Mouse (Mus musculus) liver, embryonic 14.5 days (tissue): ENCODE data around the gene Dpp7. TPM values are rescaled to one million over a fixed set of nuclear protein-coding genes. Genes with fewer than 3 reads are reported as not detected.

Experiments
- ATAC-seq: fragments of 200-750 bp; cut with Nextera tagmentation; 2 replicates; pipeline ENCODE4 v1.8.0; 2017; ENCODE audit warnings: moderate number of reproducible peaks, mild to moderate bottlenecking, moderate library complexity; ENCODE audit not compliant: insufficient read depth
- DNase-seq, 3 experiments: peaks; one replicate each; pipeline ENCODE4 v3.0.0-alpha.2; 2012 to 2013; ENCODE audit warnings: low read depth in 3 of 3, low spot score in 3 of 3
- H3K27ac ChIP-seq: fragments of 300-500 bp; sonication (generic); 2 replicates; pipeline ENCODE4 v1.5.1; 2014; ENCODE audit warnings: moderate library complexity, mild to moderate bottlenecking, control low read depth, inconsistent platforms
- H3K27me3 ChIP-seq: fragments of 300-500 bp; sonication (generic); 2 replicates; pipeline ENCODE4 v1.6.1; 2014; ENCODE audit warnings: mild to moderate bottlenecking, low read length, moderate library complexity; ENCODE audit not compliant: control insufficient read depth, insufficient read depth
- H3K36me3 ChIP-seq: fragments of 300-500 bp; sonication (generic); replicated peaks from 2 replicates; pipeline ENCODE4 v1.6.1; 2014; ENCODE audit warnings: low read depth; ENCODE audit not compliant: control insufficient read depth, insufficient read depth
- H3K4me1 ChIP-seq, 2 experiments: fragments of 200-500 bp in 1 of 2; fragments of 300-500 bp in 1 of 2; sonication (generic) in 1 of 2; replicated peaks; 2 replicates each; pipeline ENCODE4 v1.6.1; 2012 to 2014; ENCODE audit warnings: antibody characterized with exemption in 1 of 2, inconsistent platforms in 1 of 2, low read length in 1 of 2; ENCODE audit not compliant: control insufficient read depth in 2 of 2, insufficient read depth in 2 of 2
- H3K4me2 ChIP-seq: fragments of 300-500 bp; sonication (generic); 2 replicates; pipeline ENCODE4 v1.6.1; 2014; ENCODE audit warnings: low read depth, mild to moderate bottlenecking, control low read depth, moderate library complexity
- H3K4me3 ChIP-seq, 2 experiments: fragments of 200-500 bp in 1 of 2; fragments of 300-500 bp in 1 of 2; sonication (generic) in 1 of 2; 2 replicates each; pipeline ENCODE4 v1.5.1; 2012 to 2014; ENCODE audit warnings: low read depth in 2 of 2, low read length in 2 of 2, mild to moderate bottlenecking in 2 of 2, control low read depth in 1 of 2, inconsistent platforms in 1 of 2, moderate library complexity in 1 of 2; ENCODE audit not compliant: insufficient read depth in 1 of 2
- H3K9ac ChIP-seq: fragments of 300-500 bp; sonication (generic); replicated peaks from 2 replicates; pipeline ENCODE4 v1.6.1; 2014; ENCODE audit warnings: mild to moderate bottlenecking, control low read depth, moderate library complexity
- H3K9me3 ChIP-seq: fragments of 300-500 bp; sonication (generic); 2 replicates; pipeline ENCODE4 v1.6.1; 2016; ENCODE audit warnings: low read length, mixed read lengths; ENCODE audit not compliant: control insufficient read depth
- CTCF ChIP-seq: IDR thresholded peaks from 2 replicates; pipeline ENCODE4 v1.5.1; 2016; ENCODE audit warnings: antibody characterized with exemption, low read depth, control low read depth
- EP300 ChIP-seq: IDR thresholded peaks from 2 replicates; pipeline ENCODE4 v1.6.1; 2016; ENCODE audit warnings: antibody characterized with exemption, low read depth
- WGBS: fragments of 180-500 bp; shearing (Covaris S2); extraction: QIAGEN DNeasy Blood & Tissue Kit; methylation state at CpG from one replicate; pipeline ENCODE4 v1.1.7; 2014; ENCODE audit not compliant: insufficient replicate concordance; 5-methylcytosine and 5-hydroxymethylcytosine counted together
- polyA plus RNA-seq, 2 experiments: library from polyadenylated mRNA; depleted of rRNA in 1 of 2; stranded (reverse) in 1 of 2; unstranded in 1 of 2; fragments of >200 nt; fragmentation: Nextera tagmentation in 1 of 2; extraction: Ambion mirVana in 1 of 2; gene quantifications; 2 replicates each; pipeline versions ENCODE4 v1.2.1 to v1.2.3; 2012 to 2014

The Dpp7 gene
- polyA plus RNA-seq, 2 experiments, result 9.4 to 10.6 TPM

GRCm38 (mm10) chr2:25400764-25401163 is 44.6 kb upstream of the Dpp7 start:
- Histone ChIP-seq H3K4me3 (no peak overlapping the region), H3K4me2 (no peak overlapping the region), H3K4me1 (no peaks in the 10 kb centered on the region; a peak in 1 of 4 replicates), H3K36me3 (no peaks in the 10 kb centered on the region), H3K9me3 (no peaks in the 10 kb centered on the region), H3K27me3 (peaks cover 76% of the 10 kb centered on the region), H3K27ac (no peak overlapping the region), H3K9ac (no peak overlapping the region)
- ATAC-seq (no peak), DNase-seq (peak in 1 of 3 experiments; percentile 28)
- TF ChIP-seq CTCF (peak; percentile 76), EP300 (no peak)
- 4% methylated on average over 17 of the region's 17 CpGs for WGBS

DNA sequence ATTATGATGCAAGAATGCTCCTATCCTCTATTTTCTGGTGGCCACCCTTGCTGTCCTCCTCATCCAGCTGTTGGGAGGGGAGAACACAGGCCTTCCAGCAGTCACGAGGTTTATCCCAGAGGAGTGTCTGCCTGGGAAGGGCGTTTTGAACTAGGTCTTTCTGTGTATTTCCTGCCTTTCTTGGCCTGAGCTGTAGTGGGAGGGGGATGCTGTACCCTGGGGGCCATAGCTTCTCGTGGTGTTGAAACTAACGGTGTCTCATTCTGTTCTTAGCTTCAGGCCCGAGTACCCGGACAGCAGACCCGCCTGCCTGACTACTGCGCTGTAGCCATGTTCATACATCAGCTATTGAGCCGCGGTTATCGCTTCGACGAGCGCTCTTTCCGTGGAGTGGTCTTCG is 44.1 kb upstream of the Dpp7 start:
- Histone ChIP-seq H3K4me3 (no peak overlapping the region), H3K9me3 (no peaks in the 10 kb centered on the region), H3K9ac (no peak overlapping the region), H3K4me1 (no peaks in the 10 kb centered on the region; a peak in 1 of 4 replicates), H3K36me3 (no peaks in the 10 kb centered on the region), H3K27ac (no peak overlapping the region), H3K27me3 (peaks cover 81% of the 10 kb centered on the region), H3K4me2 (no peak overlapping the region)
- ATAC-seq (no peak), DNase-seq (no peak)
- TF ChIP-seq EP300 (no peak), CTCF (no peak)
- WGBS, result 21% methylated on average over 16 of the region's 16 CpGs

GRCm38 (mm10) chr2:25399051-25399450 is 42.9 kb upstream of the Dpp7 start, which contains the start of gene Npdc1:
TSS of gene Npdc1 (plus strand) at chr2:25399351.
- no peak within 1 kb of the TSS for H3K27ac ChIP-seq
- ATAC-seq, result no peak
- no peak within 1 kb of the TSS for H3K4me2 ChIP-seq
- H3K27me3 ChIP-seq, result peaks cover 82% of the 10 kb centered on the region
- H3K4me1 ChIP-seq, result no peaks in the 10 kb centered on the region; a peak in 1 of 4 replicates
- DNase-seq, result no peak
- H3K9ac ChIP-seq, result no peak within 1 kb of the TSS
- 36% methylated on average over 8 of the region's 8 CpGs for WGBS
- H3K4me3 ChIP-seq, result no peak within 1 kb of the TSS
- TF ChIP-seq EP300 (no peak), CTCF (no peak)
- H3K36me3 ChIP-seq, result no peaks in the 10 kb centered on the region
- no peaks in the 10 kb centered on the region for H3K9me3 ChIP-seq

GRCm38 (mm10) chr2:25398065-25398464 is 41.9 kb upstream of the Dpp7 start:
- Histone ChIP-seq H3K27ac (no peak overlapping the region), H3K4me3 (no peak overlapping the region), H3K36me3 (no peaks in the 10 kb centered on the region), H3K27me3 (peaks cover 73% of the 10 kb centered on the region), H3K4me1 (no peaks in the 10 kb centered on the region; a peak in 1 of 4 replicates), H3K9me3 (no peaks in the 10 kb centered on the region), H3K9ac (no peak overlapping the region), H3K4me2 (no peak overlapping the region)
- DNase-seq (no peak), ATAC-seq (no peak)
- no peak for TF ChIP-seq CTCF
- TF ChIP-seq EP300, result no peak
- WGBS, result 66% methylated on average over 7 of the region's 7 CpGs

DNA sequence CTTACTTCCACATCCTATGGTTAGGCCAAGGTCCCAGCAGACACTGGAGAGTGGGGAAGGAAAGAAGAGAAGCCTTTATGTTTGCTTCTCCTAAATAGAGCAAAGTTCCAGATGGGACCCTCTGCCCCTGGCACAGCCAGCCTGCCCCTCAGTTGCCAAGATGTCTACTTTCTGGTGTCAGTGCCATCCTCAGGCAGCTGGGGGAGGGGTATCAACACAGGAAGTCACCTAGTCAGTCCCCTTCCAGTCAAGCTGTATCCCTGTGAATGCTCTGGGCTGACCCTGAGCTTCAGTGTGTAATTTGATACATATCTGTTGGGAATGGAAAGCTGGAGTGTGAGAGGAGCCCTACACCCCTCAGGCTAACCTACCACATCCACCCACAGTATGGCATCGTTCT is 40.9 kb upstream of the Dpp7 start:
- Histone ChIP-seq H3K27me3 (peaks cover 63% of the 10 kb centered on the region), H3K4me2 (no peak overlapping the region), H3K9me3 (no peaks in the 10 kb centered on the region), H3K27ac (no peak overlapping the region), H3K4me3 (no peak overlapping the region), H3K4me1 (no peaks in the 10 kb centered on the region; a peak in 1 of 4 replicates), H3K9ac (no peak overlapping the region), H3K36me3 (no peaks in the 10 kb centered on the region)
- DNase-seq (no peak), ATAC-seq (no peak)
- WGBS, result 29% methylated on average over 1 of the region's 1 CpGs
- no peak for TF ChIP-seq EP300
- no peak for TF ChIP-seq CTCF
